Mouse (Mus musculus): ENCODE data around the gene Slc22a1. TPM values are rescaled to one million over a fixed set of nuclear protein-coding genes. Genes with fewer than 3 reads are reported as not detected.

Slc22a1 gene
- polyA plus RNA-seq, 1 experiment from 2014 or later = 0.44 TPM

GRCm38 (mm10) chr17:12630976-12631730 lies 44.5 kb downstream of the Slc22a1 start:
- Histone ChIP-seq H3K4me1 (no peaks in the 10 kb centered on the region), H3K9me3 (replicated peaks) (no peaks in the 10 kb centered on the region), H3K27ac (replicated peaks) (no peak overlapping the region), H3K36me3 (no peaks in the 10 kb centered on the region), H3K9ac (no peak overlapping the region), H3K4me3 (replicated peaks) (no peak overlapping the region), H3K4me2 (replicated peaks) (no peak overlapping the region), H3K27me3 (no peaks in the 10 kb centered on the region)
- no peak for ATAC-seq (ENCODE audit: insufficient number of reproducible peaks, low FRiP score, low TSS enrichment, low read depth)
- WGBS = 20% methylated on average over 6 of the region's 6 CpGs

- Histone ChIP-seq H3K4me3 (replicated peaks) (no peak overlapping the region), H3K9ac (no peak overlapping the region), H3K4me1 (no peaks in the 10 kb centered on the region), H3K9me3 (replicated peaks) (peaks cover 6% of the 10 kb centered on the region; the same call in 1 of the 2 replicates), H3K36me3 (no peaks in the 10 kb centered on the region), H3K4me2 (replicated peaks) (no peak overlapping the region), H3K27me3 (no peaks in the 10 kb centered on the region), H3K27ac (replicated peaks) (no peak overlapping the region)
- WGBS = 88% methylated on average over 4 of the region's 4 CpGs
- no peak for ATAC-seq (ENCODE audit: insufficient number of reproducible peaks, low FRiP score, low TSS enrichment, low read depth)
These were observed 47.6 kb downstream of the Slc22a1 start for GRCm38 (mm10) chr17:12627983-12628382.

GRCm38 (mm10) chr17:12619641-12620040 lies 56.0 kb downstream of the Slc22a1 start:
- Histone ChIP-seq H3K9ac (no peak overlapping the region), H3K27me3 (no peaks in the 10 kb centered on the region), H3K4me1 (no peaks in the 10 kb centered on the region), H3K4me3 (replicated peaks) (no peak overlapping the region), H3K4me2 (replicated peaks) (no peak overlapping the region), H3K27ac (replicated peaks) (no peak overlapping the region), H3K9me3 (replicated peaks) (no peaks in the 10 kb centered on the region), H3K36me3 (no peaks in the 10 kb centered on the region)
- 71% methylated on average over 2 of the region's 2 CpGs for WGBS
- ATAC-seq (ENCODE audit: insufficient number of reproducible peaks, low FRiP score, low TSS enrichment, low read depth) = no peak

GRCm38 (mm10) chr17:12615429-12615828 lies 60.2 kb downstream of the Slc22a1 start:
- Histone ChIP-seq H3K27me3 (no peaks in the 10 kb centered on the region), H3K27ac (replicated peaks) (no peak overlapping the region), H3K4me1 (no peaks in the 10 kb centered on the region), H3K36me3 (no peaks in the 10 kb centered on the region), H3K4me2 (replicated peaks) (no peak overlapping the region), H3K4me3 (replicated peaks) (no peak overlapping the region), H3K9ac (no peak overlapping the region), H3K9me3 (replicated peaks) (no peaks in the 10 kb centered on the region)
- WGBS = 40% methylated on average over 4 of the region's 4 CpGs
- ATAC-seq (ENCODE audit: insufficient number of reproducible peaks, low FRiP score, low TSS enrichment, low read depth) = no peak

GRCm38 (mm10) chr17:12614511-12615385 lies 60.9 kb downstream of the Slc22a1 start:
- Histone ChIP-seq H3K9ac (no peak overlapping the region), H3K36me3 (no peaks in the 10 kb centered on the region), H3K27ac (replicated peaks) (no peak overlapping the region), H3K4me2 (replicated peaks) (no peak overlapping the region), H3K4me1 (no peaks in the 10 kb centered on the region), H3K27me3 (no peaks in the 10 kb centered on the region), H3K4me3 (replicated peaks) (no peak overlapping the region), H3K9me3 (replicated peaks) (no peaks in the 10 kb centered on the region)
- 82% methylated on average over 15 of the region's 15 CpGs for WGBS
- no peak for ATAC-seq (ENCODE audit: insufficient number of reproducible peaks, low FRiP score, low TSS enrichment, low read depth)

- H3K27me3 ChIP-seq = no peaks in the 10 kb centered on the region
- no peak overlapping the region for H3K4me3 ChIP-seq (replicated peaks)
- ATAC-seq (ENCODE audit: insufficient number of reproducible peaks, low FRiP score, low TSS enrichment, low read depth) = no peak
- H3K4me1 ChIP-seq = 0 out of 2 replicates have a peak, but pooled peaks cover 4% of the 10 kb centered on the region
- no peaks in the 10 kb centered on the region for H3K36me3 ChIP-seq
- no peak overlapping the region for H3K9ac ChIP-seq
- no peak overlapping the region for H3K27ac ChIP-seq (replicated peaks)
- no peak overlapping the region for H3K4me2 ChIP-seq (replicated peaks)
- no peaks in the 10 kb centered on the region for H3K9me3 ChIP-seq (replicated peaks)
These were observed 68.4 kb downstream of the Slc22a1 start for GRCm38 (mm10) chr17:12607202-12607601.

GRCm38 (mm10) chr17:12606634-12607033 lies 69.0 kb downstream of the Slc22a1 start:
- no peaks in the 10 kb centered on the region for H3K27me3 ChIP-seq
- WGBS = 44% methylated on average over 1 of the region's 1 CpGs
- 0 out of 2 replicates have a peak, but pooled peaks cover 4% of the 10 kb centered on the region for H3K4me1 ChIP-seq
- no peak overlapping the region for H3K4me2 ChIP-seq (replicated peaks)
- no peak for ATAC-seq (ENCODE audit: insufficient number of reproducible peaks, low FRiP score, low TSS enrichment, low read depth)
- no peak overlapping the region for H3K4me3 ChIP-seq (replicated peaks)
- no peak overlapping the region for H3K9ac ChIP-seq
- H3K36me3 ChIP-seq = no peaks in the 10 kb centered on the region
- H3K9me3 ChIP-seq (replicated peaks) = no peaks in the 10 kb centered on the region
- H3K27ac ChIP-seq (replicated peaks) = no peak overlapping the region

Other genes starting within 250 kb of the Slc22a1 start
- gene Slc22a3, start 168.1 kb downstream of the Slc22a1 start, polyA plus RNA-seq (2015; fragmentation: Nextera tagmentation; extraction: Ambion mirVana) = 1.1 and 1.3 TPM in 2 replicates
- gene Slc22a2, start 91.7 kb downstream of the Slc22a1 start, polyA plus RNA-seq (2015; fragmentation: Nextera tagmentation; extraction: Ambion mirVana) = 0.09 and 0.11 TPM in 2 replicates
- 39.8 and 44.2 TPM in 2 replicates for gene Igf2r, start 93.8 kb upstream of the Slc22a1 start, polyA plus RNA-seq (2015; fragmentation: Nextera tagmentation; extraction: Ambion mirVana)
- gene Mas1, start 192.3 kb upstream of the Slc22a1 start, polyA plus RNA-seq (2015; fragmentation: Nextera tagmentation; extraction: Ambion mirVana) = 1.2 and 1.4 TPM in 2 replicates
- 0.13 and 0.27 TPM in 2 replicates for gene Mrgprh, start 200.2 kb upstream of the Slc22a1 start, polyA plus RNA-seq (2015; fragmentation: Nextera tagmentation; extraction: Ambion mirVana)
- gene Pnldc1, start 234.4 kb upstream of the Slc22a1 start, polyA plus RNA-seq (2015; fragmentation: Nextera tagmentation; extraction: Ambion mirVana) = 2.5 and 3.8 TPM in 2 replicates
- 352 and 356 TPM in 2 replicates for gene Tcp1, start 239.9 kb upstream of the Slc22a1 start, polyA plus RNA-seq (2015; fragmentation: Nextera tagmentation; extraction: Ambion mirVana)
- gene Mrpl18, start 240.5 kb upstream of the Slc22a1 start, polyA plus RNA-seq (2015; fragmentation: Nextera tagmentation; extraction: Ambion mirVana) = 135 TPM in 2 replicates